10 mouse cellular contexts compared by ENCODE assay signal in the genomic region with DNA sequence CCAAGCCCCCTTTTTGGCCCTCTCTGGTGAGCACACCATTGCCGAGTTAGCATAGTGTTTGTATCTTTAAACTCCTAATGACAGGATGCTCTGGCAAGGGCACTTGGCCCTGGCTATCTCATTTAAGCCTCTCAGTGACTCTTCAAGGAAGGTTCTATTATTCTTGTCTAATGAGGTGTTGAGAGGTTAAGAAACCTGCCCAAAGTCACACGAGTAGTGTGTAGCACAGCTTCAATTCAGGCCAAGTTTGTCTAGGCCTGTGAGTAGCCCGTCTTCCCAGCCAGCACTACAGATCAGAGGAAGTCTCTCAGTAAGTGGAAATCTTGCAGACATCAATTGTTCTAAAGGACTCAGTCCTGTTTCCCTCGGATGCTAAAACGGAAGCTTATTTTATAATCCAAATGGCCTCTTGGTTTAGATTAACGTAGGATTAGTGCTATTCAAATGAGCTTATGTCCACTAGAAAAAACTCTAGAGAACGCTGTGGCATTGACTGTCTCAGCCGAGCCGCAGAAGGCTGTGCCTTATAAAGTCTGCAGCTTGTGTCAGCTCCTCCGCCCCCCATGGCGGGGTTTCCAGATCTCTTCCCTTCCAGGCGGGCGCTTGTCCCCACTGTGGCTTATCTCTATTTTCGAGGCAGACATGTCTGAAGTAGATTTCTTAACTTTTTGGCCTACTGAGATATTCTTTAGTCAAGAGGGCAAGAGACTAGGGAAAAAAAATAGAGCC. TPM values are rescaled to one million over a fixed set of nuclear protein-coding genes. Genes with fewer than 3 reads are reported as not detected.
DNase-seq lines count a peak whose midpoint lies in the region; ATAC-seq and TF ChIP-seq lines count a peak whose summit lies in the region.
"Had no signal": no experiment of that assay in that cellular context is flagged by ENCODE, and none has a peak within 500 bp of the region (broad histone marks: within the 10 kb centered on the region; RNA-seq: fewer than 3 reads in every experiment).

No protein-coding gene starts in this region.

- H3K4me3 ChIP-seq in forebrain, embryonic 13.5 days, result no peak overlapping the region
- H3K4me3 ChIP-seq in forebrain, postnatal 0 days (ENCODE audit: low read depth, low read length), result no peak overlapping the region
- no peak overlapping the region for H3K4me3 ChIP-seq in left cerebral cortex, adult 2 months
- peak overlapping the region; percentile 12 for H3K4me3 ChIP-seq in liver, embryonic 12.5 days
- H3K4me3 ChIP-seq: neural tube, embryonic 15.5 days had no signal

- intact Hi-C loops in left cerebral cortex, adult 2 months (cut with DNase I), result no loop called here

- no peak for TF ChIP-seq CTCF in forebrain, postnatal 0 days (IDR thresholded peaks at IDR 0.05; ENCODE audit: low read depth)
- TF ChIP-seq CTCF in left cerebral cortex, adult 2 months (IDR thresholded peaks at IDR 0.05), result no peak

- no peaks in the 10 kb centered on the region for H3K36me3 ChIP-seq in forebrain, embryonic 13.5 days (ENCODE audit: poor library complexity, severe bottlenecking)
- no peaks in the 10 kb centered on the region; the same call in 1 of the 2 replicates for H3K36me3 ChIP-seq in forebrain, postnatal 0 days (ENCODE audit: insufficient read depth)
- H3K36me3 ChIP-seq in liver, embryonic 12.5 days, result peaks cover 10% of the 10 kb centered on the region; the same call in 1 of the 2 replicates
- H3K36me3 ChIP-seq: neural tube, embryonic 15.5 days had no signal

- H3K27me3 ChIP-seq in forebrain, embryonic 13.5 days, result no peaks in the 10 kb centered on the region
- H3K27me3 ChIP-seq in forebrain, postnatal 0 days (ENCODE audit: insufficient read depth, low read length), result no peaks in the 10 kb centered on the region
- no peaks in the 10 kb centered on the region for H3K27me3 ChIP-seq in liver, embryonic 12.5 days (replicated peaks)
- H3K27me3 ChIP-seq: neural tube, embryonic 15.5 days had no signal

- ATAC-seq in forebrain, embryonic 13.5 days, result no peak
- ATAC-seq in forebrain, postnatal 0 days, result no peak
- peak; percentile 76 for ATAC-seq in liver, embryonic 12.5 days

- H3K4me2 ChIP-seq in forebrain, embryonic 13.5 days, result no peak overlapping the region
- H3K4me2 ChIP-seq in forebrain, postnatal 0 days (ENCODE audit: low read depth), result no peak overlapping the region
- H3K4me2 ChIP-seq in liver, embryonic 12.5 days, result peak overlapping the region; percentile 55
- H3K4me2 ChIP-seq: neural tube, embryonic 15.5 days had no signal

- DNase-seq in forebrain, postnatal 0 days, result no peak
- DNase-seq in left cerebral cortex, adult 2 months (ENCODE audit: extremely low spot score in 1 of 2, low spot score in 2 of 2), result peak in 1 of 2 experiments; percentile 15
- no peak for DNase-seq in left cerebral cortex, adult 9 months (ENCODE audit: low spot score in 2 of 2)
- DNase-seq in retina, embryonic 14.5 days (ENCODE audit: low spot score), result peak; percentile 13
- DNase-seq in urinary bladder, adult 2 months (ENCODE audit: low spot score), result no peak
- no peak for DNase-seq in spleen, postnatal 4 days (ENCODE audit: low spot score in 2 of 2)
- DNase-seq: kidney, adult 2 months had no signal

- H3K9ac ChIP-seq in forebrain, embryonic 13.5 days, result no peak overlapping the region
- no peak overlapping the region for H3K9ac ChIP-seq in forebrain, postnatal 0 days
- peak overlapping the region; percentile 43 for H3K9ac ChIP-seq in liver, embryonic 12.5 days
- H3K9ac ChIP-seq: neural tube, embryonic 15.5 days had no signal

- H3K9me3 ChIP-seq in forebrain, embryonic 13.5 days (replicated peaks), result no peaks in the 10 kb centered on the region
- H3K9me3 ChIP-seq in forebrain, postnatal 0 days (ENCODE audit: low read length), result no peaks in the 10 kb centered on the region
- no peaks in the 10 kb centered on the region for H3K9me3 ChIP-seq in liver, embryonic 12.5 days (replicated peaks)
- H3K9me3 ChIP-seq: neural tube, embryonic 15.5 days had no signal

- peaks cover 37% of the 10 kb centered on the region for H3K4me1 ChIP-seq in forebrain, embryonic 13.5 days
- 0 out of 2 replicates have a peak, but pooled peaks cover 2% of the 10 kb centered on the region for H3K4me1 ChIP-seq in forebrain, postnatal 0 days (ENCODE audit: insufficient read depth)
- H3K4me1 ChIP-seq in liver, embryonic 12.5 days, result peaks cover 90% of the 10 kb centered on the region

- 55% methylated on average over 14 of the region's 14 CpGs for WGBS in forebrain, embryonic 13.5 days
- WGBS in forebrain, postnatal 0 days, result 47% methylated on average over 14 of the region's 14 CpGs
- 33% methylated on average over 14 of the region's 14 CpGs for WGBS in liver, embryonic 12.5 days (ENCODE audit: insufficient replicate concordance)

- H3K27ac ChIP-seq in forebrain, embryonic 13.5 days, result 0 out of 2 replicates have a peak overlapping the region, but pooled peaks have one; percentile 27
- no peak overlapping the region for H3K27ac ChIP-seq in forebrain, postnatal 0 days (ENCODE audit: low read depth, low read length)
- H3K27ac ChIP-seq in left cerebral cortex, adult 2 months, result peak overlapping the region; percentile 84
- peak overlapping the region; percentile 83 for H3K27ac ChIP-seq in liver, embryonic 12.5 days
- H3K27ac ChIP-seq: neural tube, embryonic 15.5 days had no signal

RNA-seq across cellular contexts. Expression of a gene that starts 11.3 kb away (rescaled TPM):
- 16.9 and 17.3 TPM in 2 replicates for polyA plus RNA-seq in forebrain, embryonic 13.5 days (2015; fragmentation: Nextera tagmentation; extraction: Ambion mirVana)
- total RNA-seq in forebrain, postnatal 0 days (2014; rRNA removed), result 66.8 and 88.0 TPM in 2 replicates
- polyA plus RNA-seq in forebrain, postnatal 0 days (2015; fragmentation: Nextera tagmentation; extraction: Ambion mirVana), result 22.5 and 26.0 TPM in 2 replicates
- total RNA-seq in left cerebral cortex, adult 2 months (2021), result 100 to 1,000 TPM; 103 to 116 TPM
- 9.6 and 10.5 TPM in 2 replicates for polyA plus RNA-seq in liver, embryonic 12.5 days (2016; fragmentation: Nextera tagmentation; extraction: Ambion mirVana)
- polyA plus RNA-seq in urinary bladder, adult 2 months (2012; rRNA removed), result 14.9 and 27.9 TPM in 2 replicates
